Mouse (Mus musculus): ENCODE results near the gene Gbx1.

Gbx1 gene

DNA sequence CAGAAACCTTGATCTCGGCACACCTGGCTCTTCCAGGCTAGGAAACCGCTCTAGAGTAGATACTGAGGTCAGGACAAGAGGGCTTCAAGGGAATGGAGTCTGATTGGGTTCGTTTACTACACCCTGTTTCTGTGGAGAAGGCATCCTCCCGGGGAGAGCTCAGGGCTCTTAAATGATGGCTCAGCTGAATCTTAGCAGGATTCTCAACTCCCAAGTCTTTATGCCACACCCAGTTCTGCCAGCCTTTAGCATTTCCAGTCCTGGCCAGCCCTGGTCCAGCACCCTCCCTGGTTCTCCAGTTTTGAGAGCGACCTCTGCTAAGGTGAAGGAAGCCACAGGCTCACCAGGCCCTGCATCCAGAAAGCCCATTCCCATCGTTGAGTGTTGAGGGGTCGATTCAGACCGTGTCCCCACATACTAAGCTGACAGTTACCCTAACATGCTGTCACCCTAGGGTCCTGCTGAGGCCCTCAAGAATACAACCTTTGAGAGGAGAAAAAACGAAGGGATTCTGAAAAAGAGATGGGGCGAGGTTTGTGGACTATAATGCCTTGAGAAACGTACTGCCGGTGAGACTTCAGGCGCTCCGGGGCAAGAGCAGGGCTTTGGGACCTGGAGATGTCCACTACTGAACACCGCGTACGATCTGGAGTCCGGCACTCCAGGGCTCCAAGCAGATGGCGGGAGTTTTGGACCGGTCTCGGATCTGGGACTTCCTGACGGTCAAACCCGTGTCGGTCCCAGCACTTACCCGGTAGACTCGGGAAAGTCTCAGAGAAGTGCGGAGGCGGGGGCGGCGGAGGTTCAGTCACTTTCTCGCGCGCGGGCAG is 1.4 kb downstream of the Gbx1 start:
- no peak for DNase-seq (ENCODE audit: low read depth)

DNA sequence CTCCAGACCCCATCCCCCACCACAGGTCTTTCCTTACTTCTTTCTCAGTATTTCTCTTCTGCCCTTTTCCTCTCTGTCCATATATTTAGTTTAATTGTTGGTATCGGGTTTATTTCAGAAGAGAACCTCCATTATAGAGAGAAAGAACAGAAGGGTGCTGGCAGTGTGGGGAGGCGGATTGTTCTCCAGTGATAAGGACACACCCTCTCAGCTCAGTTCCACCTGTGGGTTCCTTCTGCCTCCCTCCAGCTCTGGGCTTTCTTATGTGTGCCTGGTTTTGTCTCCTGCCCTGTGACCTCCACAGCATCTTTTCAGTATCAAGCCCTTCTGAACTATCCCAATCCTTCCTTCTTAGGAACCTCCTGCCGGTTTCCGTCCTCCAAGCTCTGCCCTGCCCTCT is 2.5 kb downstream of the Gbx1 start:
- no peak for DNase-seq (ENCODE audit: low read depth)

DNA sequence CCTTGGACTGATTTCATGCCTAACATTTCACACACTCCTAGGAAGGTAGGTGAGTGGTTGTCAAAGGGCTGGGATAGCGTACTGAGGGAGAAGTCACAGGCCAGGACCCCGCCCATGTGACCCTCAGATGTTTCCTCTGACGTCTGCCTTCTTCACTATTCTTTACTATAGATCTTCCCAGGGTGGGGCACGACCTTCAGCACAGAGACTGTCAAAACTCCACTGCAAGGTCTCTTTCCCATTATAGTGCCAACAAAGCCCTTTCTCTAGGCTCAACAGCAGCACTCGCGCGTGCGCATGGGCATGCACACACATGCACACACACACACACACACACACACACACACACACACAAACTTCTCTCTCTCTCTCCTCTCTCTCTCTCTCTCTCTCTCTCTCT is 3.2 kb downstream of the Gbx1 start:
- DNase-seq (ENCODE audit: low read depth) = no peak

DNA sequence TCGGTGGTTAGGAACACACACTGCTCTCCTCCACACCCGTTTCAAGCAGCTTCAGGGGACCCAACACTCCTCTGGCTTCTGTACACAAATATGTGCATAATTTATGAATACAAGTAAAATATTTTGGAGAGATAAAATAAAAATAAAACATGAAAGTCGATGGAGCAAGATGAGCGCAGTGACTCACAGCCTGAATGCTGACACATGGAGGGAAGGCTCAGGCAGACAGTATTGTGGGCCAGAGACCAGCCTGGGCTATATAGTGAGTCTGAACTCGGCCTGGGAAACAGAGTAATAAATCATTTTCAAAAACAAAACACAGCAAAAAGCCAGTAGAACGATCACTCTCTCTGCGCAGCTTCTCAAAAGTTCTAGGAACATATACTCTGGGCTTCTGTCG is 5.6 kb downstream of the Gbx1 start:
- DNase-seq (ENCODE audit: low read depth) = no peak

DNA sequence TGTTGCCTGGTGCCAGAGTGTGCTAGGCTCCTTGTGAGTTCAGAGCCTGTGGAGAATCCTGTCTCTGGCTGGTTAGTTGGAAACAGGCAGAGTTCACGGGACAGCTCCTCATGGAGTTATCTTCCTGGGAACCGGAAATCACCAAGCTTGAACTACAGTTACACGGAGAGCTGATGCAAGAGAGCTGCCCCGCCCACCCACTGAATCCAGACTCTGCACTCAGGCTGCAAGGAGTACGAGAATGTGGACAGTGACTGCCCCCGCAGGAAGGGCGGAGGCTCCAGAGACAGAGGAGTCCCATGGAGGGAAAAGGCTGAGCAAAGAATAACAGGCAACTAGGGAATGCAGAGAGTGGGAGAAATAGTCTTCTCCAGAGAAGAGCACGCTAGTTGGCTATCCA is 14.7 kb downstream of the Gbx1 start:
- DNase-seq (ENCODE audit: low read depth) = peak; percentile 15

DNA sequence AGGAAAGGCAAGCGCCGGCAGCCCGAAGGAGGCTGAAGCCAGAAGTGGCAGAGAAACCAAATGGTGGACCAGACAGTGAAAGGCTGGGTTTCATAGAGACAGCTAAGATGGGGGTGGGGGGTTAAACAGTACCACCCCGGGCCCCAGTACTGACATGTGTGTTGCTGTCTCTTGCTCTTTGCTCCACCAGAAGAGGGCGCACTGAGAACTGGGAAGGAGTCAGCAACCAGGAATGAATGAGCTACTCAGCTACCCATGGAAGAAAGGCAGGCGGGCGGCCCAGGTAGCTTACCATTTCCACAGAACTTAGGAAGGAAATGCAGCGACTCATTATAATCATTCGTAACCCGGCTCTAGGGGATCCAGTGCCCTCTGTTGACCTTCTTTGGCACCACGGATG is 16.4 kb downstream of the Gbx1 start:
- DNase-seq (ENCODE audit: low read depth) = no peak

DNA sequence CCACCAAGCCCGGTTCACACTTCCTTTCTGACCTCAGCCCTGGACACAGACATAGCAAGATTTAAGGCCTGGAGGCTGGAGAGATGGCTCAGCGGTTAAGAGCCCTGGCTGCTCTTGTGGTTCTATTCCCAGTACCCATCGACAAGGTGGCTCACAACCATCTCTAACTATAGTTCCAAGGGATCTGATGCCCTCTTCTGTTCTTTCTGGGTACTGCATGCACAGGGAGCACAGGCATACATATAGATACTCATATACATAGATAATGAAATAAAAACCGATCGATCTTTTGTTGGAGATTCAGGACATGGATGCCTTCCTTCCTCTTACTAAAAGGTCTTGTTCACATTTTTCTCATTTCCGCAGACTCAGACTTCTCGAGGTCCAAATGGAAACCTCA is 18.6 kb downstream of the Gbx1 start:
- no peak for DNase-seq (ENCODE audit: low read depth)

DNA sequence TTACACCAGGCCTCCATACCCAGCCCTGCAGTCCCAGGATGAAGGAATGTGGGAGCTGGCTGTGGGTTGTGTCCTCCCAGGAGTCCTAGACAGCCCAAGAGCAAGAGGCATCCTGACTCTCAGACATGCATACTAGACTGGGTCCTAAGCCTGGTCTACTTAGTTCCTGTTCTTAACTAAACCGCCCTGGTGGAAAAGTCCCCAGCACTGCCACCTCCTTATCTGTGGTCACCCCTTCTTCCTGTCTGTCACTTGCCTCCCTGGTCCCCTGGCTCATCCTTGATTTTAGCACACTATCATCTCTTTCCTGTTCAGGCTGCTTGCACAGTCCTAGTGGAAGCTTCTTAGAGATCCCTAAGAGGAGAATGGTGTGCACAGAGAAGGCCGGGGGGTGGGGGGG is 21.5 kb downstream of the Gbx1 start:
- DNase-seq (ENCODE audit: low read depth) = no peak

DNA sequence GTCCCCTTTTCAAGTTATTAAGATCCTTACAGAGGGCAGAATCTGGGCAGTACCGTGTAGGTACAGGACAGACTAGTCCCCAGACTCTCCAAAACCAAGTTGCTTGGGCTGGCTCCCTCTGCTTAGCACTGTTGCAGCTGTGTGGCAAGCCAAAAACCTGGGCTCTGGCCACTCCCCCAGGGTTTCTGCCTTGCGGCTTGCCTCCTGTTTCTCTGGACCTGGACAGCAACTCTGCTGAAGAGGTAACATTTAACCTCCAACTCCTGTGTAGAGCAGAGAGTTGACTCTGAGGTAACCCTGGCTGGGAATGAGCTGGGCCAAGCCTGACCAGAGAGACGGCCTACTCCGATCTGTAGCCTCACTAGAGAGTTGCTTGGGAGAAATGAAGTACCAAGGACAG is 24.2 kb downstream of the Gbx1 start:
- DNase-seq (ENCODE audit: low read depth) = no peak

DNA sequence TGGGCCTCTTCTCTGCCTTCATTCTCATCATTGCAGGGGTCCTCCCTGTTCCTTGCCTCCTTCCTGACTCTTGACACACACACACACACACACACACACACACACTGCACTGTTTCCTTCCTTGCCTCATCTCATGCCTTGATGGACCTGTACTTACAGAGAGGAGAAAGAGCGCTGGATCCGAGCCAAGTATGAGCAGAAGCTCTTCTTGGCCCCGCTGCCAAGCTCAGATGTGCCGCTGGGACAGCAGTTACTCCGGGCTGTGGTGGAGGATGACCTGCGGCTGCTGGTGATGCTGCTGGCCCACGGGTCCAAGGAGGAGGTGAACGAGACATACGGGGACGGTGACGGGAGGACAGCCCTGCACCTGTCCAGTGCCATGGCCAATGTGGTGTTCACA is 26.2 kb downstream of the Gbx1 start:
- DNase-seq (ENCODE audit: low read depth) = no peak

DNA sequence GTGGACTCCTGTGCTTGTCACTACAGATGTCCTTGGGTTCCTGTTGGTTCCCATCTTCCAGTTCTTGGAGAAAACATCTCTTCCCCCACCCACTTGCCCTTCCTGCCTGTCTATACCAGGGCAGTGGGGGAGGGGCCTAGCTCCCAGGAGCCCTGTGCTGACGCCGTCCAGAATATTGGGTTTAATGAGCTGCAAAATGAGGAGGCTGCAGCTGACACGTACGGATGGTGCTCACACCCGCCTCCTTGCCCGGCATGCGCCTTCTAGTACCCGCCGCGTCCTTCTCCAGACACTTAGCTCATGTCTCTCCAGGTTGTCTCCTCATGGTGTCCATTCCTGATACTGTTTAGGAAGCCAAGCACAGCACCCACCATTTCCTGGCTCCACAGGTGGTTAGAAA is 27.9 kb downstream of the Gbx1 start:
- DNase-seq (ENCODE audit: low read depth) = no peak

DNA sequence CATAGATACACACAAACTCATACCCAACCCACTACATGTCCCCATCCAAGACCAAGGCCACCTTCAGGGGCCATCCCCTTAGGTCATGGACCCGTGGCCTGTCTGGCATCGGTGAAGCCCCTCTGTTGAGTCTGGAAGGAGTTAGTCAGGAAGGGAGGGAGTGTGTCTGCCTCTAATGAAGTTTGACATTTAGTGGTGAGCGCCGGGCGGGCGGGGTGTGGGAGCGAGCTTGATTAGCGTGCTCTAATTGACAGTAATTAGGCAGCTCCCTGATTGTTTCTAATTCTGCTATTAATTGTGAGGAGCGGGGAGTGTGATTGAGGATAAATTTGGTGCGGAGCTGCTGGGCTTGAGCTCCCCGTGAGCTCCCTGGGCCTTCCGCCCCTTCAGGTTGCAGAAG is 29.5 kb downstream of the Gbx1 start:
- DNase-seq (ENCODE audit: low read depth) = no peak

DNA sequence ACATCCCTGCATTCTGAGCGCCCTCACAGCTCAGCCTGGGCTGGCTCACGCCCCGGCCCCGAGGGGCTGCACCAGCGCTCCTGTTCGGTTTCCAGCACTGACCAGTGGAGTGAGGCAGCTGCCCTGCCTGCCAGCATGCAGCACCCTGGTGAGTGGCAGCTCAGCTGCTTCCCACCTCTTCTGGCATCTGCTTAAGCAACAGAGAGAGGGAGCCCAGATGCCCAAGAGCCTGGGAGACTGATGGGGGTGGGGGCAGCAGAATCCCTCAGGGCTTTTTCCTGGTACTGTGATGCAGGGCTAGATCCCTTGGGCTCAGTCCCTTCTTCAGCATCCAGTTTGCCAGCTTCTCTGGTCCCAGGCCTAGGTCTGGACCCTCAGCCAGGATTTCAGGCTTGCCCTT is 30.2 kb downstream of the Gbx1 start:
- no peak for DNase-seq (ENCODE audit: low read depth)

DNA sequence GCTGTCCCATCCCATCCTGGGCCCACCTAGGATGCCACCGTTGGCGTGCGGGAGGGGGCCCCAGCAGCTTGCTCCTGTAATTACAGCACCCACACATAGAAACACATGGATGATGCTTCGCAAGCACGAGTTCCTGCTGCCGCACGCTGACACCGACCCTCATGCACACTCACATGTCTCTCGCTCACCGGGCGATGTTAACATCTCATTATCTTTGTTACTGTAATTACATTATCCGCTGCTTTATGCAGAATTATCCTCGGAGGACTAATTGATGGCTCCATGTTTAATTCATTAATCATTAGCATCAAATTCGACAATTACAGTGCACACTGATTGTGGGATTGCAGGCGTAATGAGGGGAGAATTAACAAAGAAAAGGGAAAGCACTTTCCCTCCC is 32.0 kb downstream of the Gbx1 start:
- no peak for DNase-seq (ENCODE audit: low read depth)

DNA sequence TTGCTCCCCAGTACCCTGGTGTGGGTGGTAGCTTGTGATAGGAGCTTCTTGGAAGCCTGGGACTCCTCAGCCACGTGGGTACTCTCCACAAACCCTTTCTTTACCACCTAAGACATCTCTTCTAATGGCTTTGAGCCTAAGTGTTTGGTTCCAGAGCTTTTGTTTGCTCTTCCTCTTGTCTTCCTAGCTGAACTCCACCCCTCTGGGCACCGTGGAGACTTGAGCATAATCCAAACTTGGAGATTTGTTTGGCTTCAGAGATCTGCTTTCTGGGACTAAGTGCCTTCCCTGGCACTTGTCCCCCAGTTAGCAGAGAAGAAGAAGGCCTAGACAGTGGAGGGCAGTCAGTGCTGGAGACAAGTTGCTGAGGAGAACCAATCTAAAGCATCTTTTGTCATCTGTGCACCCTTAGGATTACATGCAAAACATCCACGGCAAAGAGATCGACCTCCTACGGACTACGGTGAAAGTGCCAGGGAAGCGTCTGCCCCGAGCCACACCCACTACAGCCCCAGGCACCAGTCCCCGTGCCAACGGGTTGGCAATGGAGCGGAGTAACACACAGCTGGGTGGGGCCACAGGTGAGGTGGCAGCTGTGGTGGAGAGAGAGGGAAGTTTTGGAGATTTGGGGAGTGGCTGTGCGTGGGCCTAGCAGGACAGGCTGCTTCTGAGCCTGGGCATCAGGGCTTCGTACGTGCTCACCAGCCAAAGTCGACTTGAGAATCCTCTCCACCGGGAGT is 34.3 kb downstream of the Gbx1 start:
- DNase-seq (ENCODE audit: low read depth) = no peak

DNA sequence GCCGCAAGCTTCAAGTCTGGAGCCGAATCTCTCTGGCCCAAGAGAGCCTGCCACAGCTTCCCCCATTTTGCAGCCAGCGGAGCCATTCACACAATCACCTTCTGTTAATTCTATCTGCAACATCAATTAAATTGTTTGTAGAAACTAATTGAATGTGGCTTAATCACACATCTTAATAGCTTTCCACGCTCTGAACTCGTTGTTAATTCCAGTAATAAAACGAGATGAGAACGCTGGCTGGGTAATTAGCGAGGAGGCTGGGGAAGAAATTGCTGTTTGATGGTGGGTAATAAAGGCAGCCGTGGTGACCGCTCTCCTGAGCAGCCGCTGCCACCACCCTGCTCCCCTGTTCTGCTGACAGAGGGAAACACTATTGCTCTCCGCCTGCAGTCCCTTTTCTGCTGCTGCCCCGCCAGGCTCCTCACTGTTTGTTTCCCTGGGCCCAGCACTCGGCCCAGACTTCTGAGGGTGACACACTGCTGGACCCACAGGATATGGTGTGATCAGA is 36.5 kb downstream of the Gbx1 start:
- DNase-seq (ENCODE audit: low read depth) = no peak

DNA sequence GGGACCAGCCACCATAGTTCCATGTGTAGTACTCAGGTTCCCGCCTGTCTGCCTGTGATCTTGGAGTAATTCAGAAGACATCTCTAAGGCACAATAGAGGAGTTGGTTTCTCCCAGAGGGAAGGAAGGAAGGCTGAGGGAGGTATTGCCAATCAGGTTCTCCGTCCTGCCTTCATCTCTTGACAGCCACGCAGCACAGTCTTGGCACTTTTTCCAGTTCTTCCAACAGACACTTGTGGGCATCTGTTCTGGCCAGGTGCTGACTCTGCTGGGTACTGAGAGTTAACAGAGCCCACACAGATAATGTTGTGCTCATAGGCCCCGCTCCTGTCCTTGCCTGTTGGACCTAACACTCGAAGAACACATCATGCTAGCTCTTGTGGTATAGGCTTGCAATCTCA is 40.3 kb downstream of the Gbx1 start:
- no peak for DNase-seq (ENCODE audit: low read depth)

DNA sequence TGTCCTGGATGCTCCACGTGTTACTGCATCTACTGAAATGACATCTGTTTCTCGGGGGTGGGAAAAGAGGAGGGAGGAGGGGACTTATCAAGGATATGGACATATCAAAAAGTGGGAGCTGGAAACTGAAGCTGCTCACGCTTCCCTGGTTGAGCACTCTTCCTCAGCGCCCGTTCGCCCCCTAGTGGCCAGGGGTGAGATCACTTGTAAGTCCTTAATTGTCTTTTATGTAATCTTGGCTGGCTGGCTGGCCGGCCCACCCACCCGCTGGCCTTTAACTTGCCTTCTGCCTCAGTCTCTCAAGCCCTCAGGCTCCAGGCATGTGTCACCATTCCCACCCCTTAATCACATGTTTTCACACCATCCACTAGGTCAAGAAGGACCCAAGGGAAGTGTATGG is 40.9 kb downstream of the Gbx1 start:
- peak; percentile 65 for DNase-seq (ENCODE audit: low read depth)

DNA sequence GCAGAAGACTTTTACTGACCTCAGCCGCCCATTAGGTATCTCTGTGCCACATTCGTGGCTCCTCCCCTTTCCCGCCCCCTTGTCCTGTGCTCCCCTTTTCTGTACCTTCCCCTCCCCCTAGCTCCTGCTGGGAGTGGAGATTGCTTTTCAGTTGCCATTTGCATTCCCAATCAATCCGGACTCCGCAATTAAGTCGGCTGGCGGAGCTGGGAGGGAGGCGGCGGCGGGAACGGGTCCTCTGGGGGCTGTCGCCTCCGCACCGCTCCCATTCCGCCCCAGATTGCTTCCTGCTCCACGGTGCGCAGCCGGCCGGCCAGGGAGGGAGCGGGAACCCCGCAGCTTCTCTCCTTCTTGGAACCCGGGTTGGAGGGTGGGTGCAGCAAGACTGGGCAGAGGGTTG is 42.0 kb downstream of the Gbx1 start:
- DNase-seq (ENCODE audit: low read depth) = no peak

DNA sequence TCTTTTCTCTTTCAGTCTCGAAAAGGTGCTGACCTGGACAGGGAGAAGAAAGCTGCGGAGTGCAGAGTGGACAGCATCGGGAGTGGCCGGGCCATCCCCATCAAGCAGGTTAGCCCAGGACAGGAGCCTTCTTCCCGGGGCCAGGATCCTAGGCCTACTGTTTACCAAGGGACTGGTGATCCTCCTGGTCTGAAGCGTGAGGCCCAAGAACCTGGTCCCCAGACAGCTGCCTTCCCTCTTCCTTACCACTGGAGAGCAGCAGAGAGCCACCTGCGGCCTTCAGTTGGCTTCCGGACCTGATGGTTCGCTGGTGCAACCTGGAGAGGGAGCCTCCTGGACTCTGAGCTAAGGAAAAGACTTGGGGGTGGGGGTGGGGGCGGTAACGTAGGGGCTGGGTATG is 43.7 kb downstream of the Gbx1 start:
- no peak for DNase-seq (ENCODE audit: low read depth)

DNA sequence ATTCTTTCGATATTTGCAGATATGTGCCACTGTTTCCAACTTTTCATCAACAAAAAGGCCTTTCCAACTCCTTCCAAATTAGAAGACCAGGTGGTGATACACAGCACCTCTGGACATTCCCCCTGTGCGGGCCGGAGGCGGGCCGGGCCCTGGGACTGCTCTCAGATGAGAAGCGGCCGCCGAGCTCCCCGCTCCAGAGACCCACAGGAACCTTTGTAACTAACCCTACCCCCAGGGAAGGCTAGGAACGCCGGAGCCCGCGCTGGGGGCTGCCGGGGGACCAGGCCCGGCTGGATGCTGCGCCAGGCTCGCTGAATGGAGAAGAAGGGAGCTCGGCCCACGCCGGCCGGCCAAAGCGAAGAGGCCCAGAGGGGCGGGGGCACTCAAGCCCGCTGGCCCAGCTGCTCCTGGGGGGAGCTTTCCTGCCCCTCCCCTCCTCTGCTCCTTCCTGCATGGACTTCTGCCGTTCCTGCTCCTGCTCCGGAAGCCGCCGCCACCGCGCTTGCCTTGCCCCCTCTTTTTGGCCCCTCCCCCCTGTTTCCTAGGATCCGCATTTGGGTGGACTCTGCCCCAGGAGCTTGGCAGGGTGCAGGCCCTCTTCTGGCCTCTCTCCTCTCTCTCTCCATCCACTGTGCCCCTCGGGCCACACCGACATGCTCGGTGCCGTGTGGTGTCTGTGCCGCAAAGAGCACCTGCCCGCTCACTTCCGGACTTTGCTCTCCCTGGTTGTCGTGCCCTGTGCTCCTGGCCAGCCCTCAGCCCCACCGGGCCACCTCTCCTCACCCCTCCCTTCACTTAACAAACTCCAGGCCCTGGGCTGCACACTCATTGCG is 44.5 kb downstream of the Gbx1 start:
- DNase-seq (ENCODE audit: low read depth) = no peak

DNA sequence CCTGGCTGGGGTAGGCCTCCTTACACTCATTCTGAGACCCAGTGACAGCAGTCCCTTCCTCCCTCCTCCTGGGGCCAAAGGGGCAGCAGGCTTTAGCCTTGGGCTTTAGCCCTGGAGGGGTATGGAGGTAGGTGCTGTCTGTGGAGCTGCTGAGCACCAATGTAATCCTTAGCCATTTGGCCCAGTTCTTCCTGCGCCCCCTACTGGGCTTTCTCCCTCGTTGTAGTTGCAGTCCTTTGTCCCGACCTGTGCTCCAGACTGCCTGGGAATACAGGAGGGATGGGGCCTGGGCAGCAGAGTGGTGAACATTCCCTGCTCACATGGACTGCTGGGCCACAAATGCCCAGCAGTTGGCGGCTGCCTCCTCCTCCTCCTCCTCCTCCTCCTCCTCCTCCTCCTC is 45.4 kb downstream of the Gbx1 start:
- no peak for DNase-seq (ENCODE audit: low read depth)

DNA sequence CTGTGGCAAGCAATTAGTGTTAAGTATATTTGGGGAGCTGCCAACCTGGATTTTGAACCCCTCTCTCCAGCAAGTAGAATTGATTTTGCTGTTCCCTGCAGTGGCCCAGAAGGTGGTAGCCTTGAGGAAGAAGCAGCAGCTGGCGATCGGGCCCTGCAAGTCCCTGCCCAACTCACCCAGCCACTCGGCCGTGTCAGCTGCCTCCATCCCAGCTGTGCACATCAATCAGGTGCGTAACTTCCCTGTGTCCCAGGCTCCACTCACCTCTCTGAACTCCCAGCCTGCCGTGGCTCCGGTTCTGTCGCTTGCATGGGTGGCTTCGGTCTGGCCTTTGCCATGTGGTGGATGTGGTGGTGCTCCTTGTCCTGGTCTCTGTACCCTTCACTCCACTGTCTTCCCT is 49.1 kb downstream of the Gbx1 start:
- no peak for DNase-seq (ENCODE audit: low read depth)
